Mouse (Mus musculus): ENCODE measurements around the gene Gnl3.

- TF ChIP-seq CTCF (IDR thresholded peaks at IDR 0.05; ENCODE audit: control insufficient read depth, insufficient read depth, insufficient read length), result no peak
- TF ChIP-seq FOSL1 (IDR thresholded peaks at IDR 0.05; ENCODE audit: insufficient read depth, low read length, poor library complexity, severe bottlenecking), result no peak
- TF ChIP-seq MAX (IDR thresholded peaks at IDR 0.05), result no peak
- no peak for TF ChIP-seq MYOD1 (IDR thresholded peaks at IDR 0.05; ENCODE audit: control insufficient read depth, insufficient read length, low read depth)
Measured at GRCm38 (mm10) chr14:31013928-31014327, 5.0 kb downstream of the Gnl3 start.
